Mouse (Mus musculus): Measurements from ENCODE around the gene Pramef6. TPM values are rescaled to one million over a fixed set of nuclear protein-coding genes. Genes with fewer than 3 reads are reported as not detected.
"Not testable (repeated sequence)": the region's sequence is repeated elsewhere in the genome, so short reads cannot be mapped to it uniquely, and the experiment has no call there.

The Pramef6 gene
- polyA plus RNA-seq (2016; fragmentation: Nextera tagmentation; extraction: Ambion mirVana): not detected in 2 replicates

- H3K9ac ChIP-seq; H3K4me3 ChIP-seq; H3K27me3 ChIP-seq; H3K36me3 ChIP-seq; H3K9me3 ChIP-seq; H3K4me2 ChIP-seq (replicated peaks); ATAC-seq (ENCODE audit: insufficient number of reproducible peaks, insufficient read depth, low FRiP score, low TSS enrichment); H3K4me1 ChIP-seq; H3K27ac ChIP-seq: not testable (repeated sequence)
- WGBS: 84% methylated on average over 1 of the region's 1 CpGs
Measured at GRCm38 (mm10) chr4:143900280-143900679, at the start of gene Pramef6. Gene Pramef6 (minus strand): TSS chr4:143900380.

- H3K4me3 ChIP-seq; H3K36me3 ChIP-seq; H3K27me3 ChIP-seq; H3K27ac ChIP-seq; H3K9ac ChIP-seq; H3K4me2 ChIP-seq (replicated peaks); H3K4me1 ChIP-seq; ATAC-seq (ENCODE audit: insufficient number of reproducible peaks, insufficient read depth, low FRiP score, low TSS enrichment): not testable (repeated sequence)
- peaks cover 16% of the 10 kb centered on the region for H3K9me3 ChIP-seq
- WGBS: 81% methylated on average over 3 of the region's 3 CpGs
Measured at GRCm38 (mm10) chr4:143894406-143894805, 5.8 kb downstream of the Pramef6 start.

- 63% methylated on average over 1 of the region's 1 CpGs for WGBS
- H3K36me3 ChIP-seq; H3K27me3 ChIP-seq; ATAC-seq (ENCODE audit: insufficient number of reproducible peaks, insufficient read depth, low FRiP score, low TSS enrichment); H3K9ac ChIP-seq; H3K4me1 ChIP-seq; H3K27ac ChIP-seq; H3K4me2 ChIP-seq (replicated peaks); H3K4me3 ChIP-seq: not testable (repeated sequence)
- H3K9me3 ChIP-seq: peaks cover 12% of the 10 kb centered on the region
Measured at GRCm38 (mm10) chr4:143882371-143882770, 17.8 kb downstream of the Pramef6 start.

- ATAC-seq (ENCODE audit: insufficient number of reproducible peaks, insufficient read depth, low FRiP score, low TSS enrichment); H3K36me3 ChIP-seq; H3K27me3 ChIP-seq; H3K4me2 ChIP-seq (replicated peaks); H3K27ac ChIP-seq; H3K4me1 ChIP-seq; H3K4me3 ChIP-seq; H3K9ac ChIP-seq: not testable (repeated sequence)
- H3K9me3 ChIP-seq: peaks cover 11% of the 10 kb centered on the region; the same call in 1 of the 2 replicates
Measured at GRCm38 (mm10) chr4:143846197-143846596, 54.0 kb downstream of the Pramef6 start, which contains the start of gene Gm13103. Gene Gm13103 (plus strand): TSS chr4:143846497.

Other genes starting within 250 kb of the Pramef6 start
- not detected in 2 replicates for gene Gm13088, start 243.1 kb downstream of the Pramef6 start, polyA plus RNA-seq (2016; fragmentation: Nextera tagmentation; extraction: Ambion mirVana)
- not detected in 2 replicates for gene Gm13089, start 197.7 kb downstream of the Pramef6 start, polyA plus RNA-seq (2016; fragmentation: Nextera tagmentation; extraction: Ambion mirVana)
- gene Gm13078, start 180.9 kb downstream of the Pramef6 start, polyA plus RNA-seq (2016; fragmentation: Nextera tagmentation; extraction: Ambion mirVana): not detected in 2 replicates
- gene Gm13023, start 111.0 kb downstream of the Pramef6 start, polyA plus RNA-seq (2016; fragmentation: Nextera tagmentation; extraction: Ambion mirVana): not detected in 2 replicates
- not detected in 2 replicates for gene Gm13084, start 84.3 kb downstream of the Pramef6 start, polyA plus RNA-seq (2016; fragmentation: Nextera tagmentation; extraction: Ambion mirVana)
- not detected in 2 replicates for gene Gm13103, start 53.9 kb downstream of the Pramef6 start, polyA plus RNA-seq (2016; fragmentation: Nextera tagmentation; extraction: Ambion mirVana)
- not detected in 2 replicates for gene Pramef25, start 50.6 kb upstream of the Pramef6 start, polyA plus RNA-seq (2016; fragmentation: Nextera tagmentation; extraction: Ambion mirVana)
- not detected in 2 replicates for gene Gm13101, start 66.6 kb upstream of the Pramef6 start, polyA plus RNA-seq (2016; fragmentation: Nextera tagmentation; extraction: Ambion mirVana)
- gene Pramef17, start 94.0 kb upstream of the Pramef6 start, polyA plus RNA-seq (2016; fragmentation: Nextera tagmentation; extraction: Ambion mirVana): not detected in 2 replicates
- not detected in 2 replicates for gene Pramel4, start 158.7 kb upstream of the Pramef6 start, polyA plus RNA-seq (2016; fragmentation: Nextera tagmentation; extraction: Ambion mirVana)
- not detected in 2 replicates for gene Gm13102, start 206.1 kb upstream of the Pramef6 start, polyA plus RNA-seq (2016; fragmentation: Nextera tagmentation; extraction: Ambion mirVana)